In the genomic region with DNA sequence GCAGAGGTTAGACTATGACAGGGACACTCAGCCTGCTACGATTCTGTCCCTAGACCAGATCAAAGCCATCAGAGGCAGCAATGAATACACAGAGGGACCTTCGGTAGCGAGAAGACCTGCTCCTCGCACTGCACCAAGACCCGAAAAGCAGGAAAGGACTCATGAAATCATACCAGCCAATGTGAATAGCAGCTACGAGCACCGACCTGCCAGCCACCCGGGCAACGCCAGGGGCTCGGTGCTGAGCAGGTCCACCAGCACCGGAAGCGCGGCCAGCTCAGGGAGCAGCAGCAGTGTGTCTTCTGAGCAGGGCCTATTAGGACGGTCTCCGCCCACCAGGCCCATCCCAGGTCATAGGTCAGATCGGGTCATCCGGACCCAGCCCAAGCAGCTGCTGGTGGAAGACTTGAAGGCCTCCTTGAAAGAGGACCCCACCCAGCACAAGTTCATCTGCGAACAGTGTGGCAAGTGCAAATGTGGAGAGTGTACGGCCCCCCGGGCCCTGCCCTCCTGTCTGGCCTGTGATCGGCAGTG, we compare ENCODE assay signal across 8 mouse cellular contexts. TPM values are rescaled to one million over a fixed set of nuclear protein-coding genes. Genes with fewer than 3 reads are reported as not detected.
DNase-seq lines count a peak whose midpoint lies in the region; ATAC-seq lines count a peak whose summit lies in the region.

No protein-coding gene starts in this region.

- H3K27me3 ChIP-seq in forebrain, embryonic 11.5 days (ENCODE audit: control insufficient read depth, insufficient read depth, low read length), result no peaks in the 10 kb centered on the region
- peaks cover 31% of the 10 kb centered on the region; the same call in 1 of the 2 replicates for H3K27me3 ChIP-seq in hindbrain, embryonic 10.5 days (ENCODE audit: insufficient read depth, poor library complexity, severe bottlenecking)
- H3K27me3 ChIP-seq in limb, embryonic 10.5 days (ENCODE audit: low read depth, poor library complexity, severe bottlenecking), result no peaks in the 10 kb centered on the region
- H3K27me3 ChIP-seq in stomach, embryonic 15.5 days (replicated peaks), result no peaks in the 10 kb centered on the region

- WGBS in forebrain, embryonic 11.5 days, result 83% methylated on average over 21 of the region's 21 CpGs
- 73% methylated on average over 21 of the region's 21 CpGs for WGBS in hindbrain, embryonic 10.5 days
- 83% methylated on average over 21 of the region's 21 CpGs for WGBS in limb, embryonic 10.5 days
- 75% methylated on average over 21 of the region's 21 CpGs for WGBS in stomach, embryonic 15.5 days

- H3K4me3 ChIP-seq in forebrain, embryonic 11.5 days (ENCODE audit: low read depth, low read length), result peak overlapping the region; percentile 91
- H3K4me3 ChIP-seq in hindbrain, embryonic 10.5 days, result peak overlapping the region; percentile 74
- peak overlapping the region; percentile 95 for H3K4me3 ChIP-seq in limb, embryonic 10.5 days
- peak overlapping the region; percentile 90 for H3K4me3 ChIP-seq in stomach, embryonic 15.5 days (replicated peaks)

- no peaks in the 10 kb centered on the region; the same call in 1 of the 2 replicates for H3K36me3 ChIP-seq in forebrain, embryonic 11.5 days (ENCODE audit: control insufficient read depth, insufficient read depth, low read length)
- H3K36me3 ChIP-seq in hindbrain, embryonic 10.5 days, result peaks cover 31% of the 10 kb centered on the region
- peaks cover 46% of the 10 kb centered on the region for H3K36me3 ChIP-seq in limb, embryonic 10.5 days
- H3K36me3 ChIP-seq in stomach, embryonic 15.5 days, result peaks cover 26% of the 10 kb centered on the region

- peak overlapping the region; percentile 88; the same call in 1 of the 2 replicates for H3K4me2 ChIP-seq in forebrain, embryonic 11.5 days (ENCODE audit: low read depth, low read length, severe bottlenecking)
- H3K4me2 ChIP-seq in stomach, embryonic 15.5 days, result peak overlapping the region; percentile 72

- H3K4me1 ChIP-seq in forebrain, embryonic 11.5 days (replicated peaks; ENCODE audit: control insufficient read depth, insufficient read depth, low read length), result peaks cover 9% of the 10 kb centered on the region; the same call in 1 of the 2 replicates
- H3K4me1 ChIP-seq in hindbrain, embryonic 10.5 days (replicated peaks), result peaks cover 47% of the 10 kb centered on the region
- peaks cover 37% of the 10 kb centered on the region for H3K4me1 ChIP-seq in limb, embryonic 10.5 days
- H3K4me1 ChIP-seq in stomach, embryonic 15.5 days, result peaks cover 27% of the 10 kb centered on the region

- peak overlapping the region; percentile 89 for H3K9ac ChIP-seq in forebrain, embryonic 11.5 days (ENCODE audit: low read length)
- no peak overlapping the region for H3K9ac ChIP-seq in stomach, embryonic 15.5 days

- peak overlapping the region; percentile 41; the same call in 1 of the 2 replicates for H3K27ac ChIP-seq in forebrain, embryonic 11.5 days (ENCODE audit: low read depth, low read length)
- peak overlapping the region; percentile 93 for H3K27ac ChIP-seq in hindbrain, embryonic 10.5 days
- H3K27ac ChIP-seq in limb, embryonic 10.5 days, result no peak overlapping the region
- peak overlapping the region; percentile 72 for H3K27ac ChIP-seq in stomach, embryonic 15.5 days

- ATAC-seq in forebrain, embryonic 11.5 days (replicated peaks; ENCODE audit: low FRiP score), result no peak
- no peak for ATAC-seq in stomach, embryonic 15.5 days (ENCODE audit: insufficient read depth, low FRiP score, low read depth)
- no peak for ATAC-seq in erythroblast, adult 5-6 weeks (replicated peaks; ENCODE audit: low FRiP score, poor library complexity, severe bottlenecking)
- ATAC-seq in granulocyte monocyte progenitor cell, adult 5-6 weeks (replicated peaks; ENCODE audit: poor library complexity, severe bottlenecking), result no peak

- peak; percentile 21 to 25 for DNase-seq in cerebellum, postnatal 10 days
- DNase-seq in cerebellum, postnatal 4 days (ENCODE audit: low spot score in 2 of 2), result no peak
- no peak for DNase-seq in forebrain, embryonic 11.5 days (ENCODE audit: low spot score)
- DNase-seq in hindbrain, embryonic 10.5 days (ENCODE audit: low spot score), result no peak
- peak; percentile 36 for DNase-seq in limb, embryonic 10.5 days (ENCODE audit: low spot score)

- H3K9me3 ChIP-seq in forebrain, embryonic 11.5 days (ENCODE audit: control insufficient read depth, low read length), result no peaks in the 10 kb centered on the region
- H3K9me3 ChIP-seq in hindbrain, embryonic 10.5 days, result no peaks in the 10 kb centered on the region
- no peaks in the 10 kb centered on the region for H3K9me3 ChIP-seq in limb, embryonic 10.5 days (replicated peaks)
- H3K9me3 ChIP-seq in stomach, embryonic 15.5 days, result no peaks in the 10 kb centered on the region

RNA-seq across cellular contexts. Expression of gene Spry1, which starts 3.0 kb away (rescaled TPM):
- polyA plus RNA-seq in forebrain, embryonic 11.5 days (2014; fragmentation: Nextera tagmentation; extraction: Ambion mirVana), result 20.9 and 24.4 TPM in 2 replicates
- polyA plus RNA-seq in hindbrain, embryonic 10.5 days (2016; fragmentation: Nextera tagmentation; extraction: Ambion mirVana), result 11.3 and 16.9 TPM in 2 replicates
- 28.0 and 32.6 TPM in 2 replicates for polyA plus RNA-seq in limb, embryonic 10.5 days (2016; fragmentation: Nextera tagmentation; extraction: Ambion mirVana)
- 13.6 and 15.2 TPM in 2 replicates for polyA plus RNA-seq in stomach, embryonic 15.5 days (2015; fragmentation: Nextera tagmentation; extraction: Ambion mirVana)
- total RNA-seq in erythroblast, adult 5-6 weeks (2015; ENCODE audit: low replicate concordance), result 2.3 TPM in 1 of 2 replicates, not detected in the other
- 0.26 TPM in 1 of 2 replicates, not detected in the other for total RNA-seq in erythroblast, adult 5-6 weeks (2017; ENCODE audit: low replicate concordance)
- 2.1 and 3.7 TPM in 2 replicates for total RNA-seq in granulocyte monocyte progenitor cell, adult 5-6 weeks (2014; fragmentation: Nextera tagmentation)
- 2.6 and 3.1 TPM in 2 replicates for total RNA-seq in granulocyte monocyte progenitor cell, adult 5-6 weeks (2017)

Comparison
In these comparisons a context has a peak if more than half of its experiments do, and no peak if none do; other contexts are left out.
1. DNase-seq: peak in cerebellum, postnatal 10 days (2 of 2) and limb, embryonic 10.5 days (single experiment); none in cerebellum, postnatal 4 days (0 of 2), forebrain, embryonic 11.5 days (single experiment) and hindbrain, embryonic 10.5 days (single experiment).
2. Peak in every context shown above with its lines, with median percentiles within 50 percentile points of each other: H3K4me3 ChIP-seq.